Mouse (Mus musculus): ENCODE measurements around the gene Cd302.

Cd302 gene

DNA sequence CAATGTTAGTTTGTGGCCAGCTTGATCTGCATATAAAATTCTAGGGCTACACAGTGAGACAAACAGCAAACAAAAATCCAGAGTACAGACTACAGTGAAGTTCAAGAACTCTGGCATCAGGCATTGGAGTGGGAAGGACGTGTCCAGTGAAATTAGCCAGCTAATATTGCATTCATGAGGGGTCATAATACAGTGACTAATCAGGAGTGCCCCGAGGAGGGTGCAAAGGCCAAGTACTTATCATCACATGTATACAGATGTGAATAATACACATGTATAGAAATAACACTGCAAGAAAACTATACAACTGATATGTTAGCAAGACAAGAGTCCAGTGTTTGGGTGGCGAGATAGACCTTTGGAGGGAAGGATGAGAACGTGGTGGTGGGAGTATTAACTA, 31.5 kb downstream of the Cd302 start:
- DNase-seq = no peak

DNA sequence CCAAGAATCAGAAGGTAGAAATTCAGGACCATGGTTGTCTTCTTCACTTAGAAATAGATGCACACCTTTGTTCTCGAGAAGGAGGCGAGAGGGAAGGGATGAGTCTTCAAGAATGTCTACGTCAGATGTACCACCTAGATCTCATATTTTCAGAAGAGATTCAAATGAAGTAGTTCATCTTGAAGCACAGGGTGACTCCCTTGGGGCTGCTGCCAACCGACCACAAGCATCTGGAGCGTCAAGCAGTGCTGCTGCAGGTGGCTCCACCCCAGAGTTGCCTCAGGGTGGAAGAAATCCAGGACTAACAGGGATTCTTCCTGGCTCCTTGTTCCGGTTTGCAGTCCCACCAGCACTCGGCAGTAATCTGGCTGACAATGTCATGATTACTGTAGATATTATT, 49.8 kb downstream of the Cd302 start:
- no peak for DNase-seq

DNA sequence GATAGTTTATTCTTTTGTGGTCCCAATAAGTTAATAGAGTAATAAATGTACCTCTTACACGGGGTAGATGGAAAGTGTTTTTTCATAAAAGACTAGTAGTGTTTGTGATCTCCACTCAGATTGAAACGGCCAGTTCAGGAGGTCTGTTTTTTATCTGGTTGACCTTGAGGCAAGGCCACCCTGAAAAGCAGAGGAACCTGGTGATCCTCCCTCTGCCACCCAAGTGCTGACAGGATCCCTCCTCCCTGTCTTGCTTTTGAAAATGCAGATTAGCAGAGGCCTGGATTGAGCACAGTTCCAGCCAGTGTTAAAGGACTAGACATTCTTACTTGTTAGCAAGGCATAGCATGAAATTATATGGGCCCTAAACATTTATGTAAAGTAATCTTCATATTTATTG, 51.1 kb downstream of the Cd302 start:
- DNase-seq = no peak

DNA sequence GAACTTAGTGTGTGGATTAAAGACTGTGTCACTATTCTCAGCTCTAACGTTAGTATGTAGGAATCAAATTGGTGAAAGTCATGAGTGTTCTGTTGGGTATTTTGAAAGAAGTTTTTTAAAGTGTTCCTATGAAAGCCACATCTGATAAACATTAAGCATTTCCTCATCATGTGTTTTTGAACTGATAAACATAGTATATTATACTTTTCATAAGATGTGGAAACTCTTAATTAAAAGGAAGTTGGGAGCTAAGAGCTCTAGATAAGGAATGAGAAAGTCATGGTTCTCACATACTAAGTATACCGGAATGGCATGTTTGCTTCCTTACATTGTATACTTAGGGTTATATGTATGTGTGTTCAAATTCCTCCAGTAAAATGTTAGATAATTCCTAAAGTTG, 53.9 kb downstream of the Cd302 start:
- DNase-seq = no peak

DNA sequence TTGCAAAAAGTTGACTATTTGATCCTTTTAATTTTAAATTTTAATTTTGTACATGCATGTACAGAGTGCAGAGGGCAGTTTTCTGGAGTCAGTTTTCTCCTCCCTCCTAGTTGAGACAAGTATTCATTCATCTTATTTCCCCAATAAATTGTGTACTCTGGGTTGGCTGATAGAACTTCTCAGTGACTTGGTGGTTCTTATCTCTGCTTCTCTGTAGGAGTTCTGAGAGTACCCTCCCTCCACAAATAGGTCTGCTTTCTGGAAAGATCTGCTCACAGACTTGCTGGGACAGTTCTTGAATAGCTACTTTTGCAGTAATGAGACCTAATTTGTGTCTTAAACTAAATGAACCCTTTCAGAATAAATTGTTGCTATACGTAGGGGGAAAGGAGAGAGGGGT, 55.8 kb downstream of the Cd302 start:
- DNase-seq = no peak

DNA sequence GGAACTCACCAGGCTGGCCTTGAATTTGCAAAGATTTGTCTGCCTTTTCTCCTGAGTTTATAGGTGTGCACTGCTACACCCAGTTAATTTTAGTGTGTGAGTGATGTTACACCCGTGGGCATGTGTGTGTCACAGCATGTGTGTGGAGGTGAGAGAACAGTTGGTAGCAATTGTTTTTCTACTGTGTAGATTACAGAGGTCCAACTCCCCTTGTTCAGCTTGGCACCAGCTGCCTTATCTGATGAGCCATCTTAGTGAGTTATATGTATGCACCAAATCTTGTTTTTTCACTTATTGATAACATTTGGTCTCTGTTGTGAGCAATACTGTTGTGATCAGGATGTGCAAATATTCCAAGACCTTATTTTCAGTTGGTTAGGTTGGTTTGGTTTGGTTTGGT, 60.8 kb downstream of the Cd302 start:
- DNase-seq = no peak

DNA sequence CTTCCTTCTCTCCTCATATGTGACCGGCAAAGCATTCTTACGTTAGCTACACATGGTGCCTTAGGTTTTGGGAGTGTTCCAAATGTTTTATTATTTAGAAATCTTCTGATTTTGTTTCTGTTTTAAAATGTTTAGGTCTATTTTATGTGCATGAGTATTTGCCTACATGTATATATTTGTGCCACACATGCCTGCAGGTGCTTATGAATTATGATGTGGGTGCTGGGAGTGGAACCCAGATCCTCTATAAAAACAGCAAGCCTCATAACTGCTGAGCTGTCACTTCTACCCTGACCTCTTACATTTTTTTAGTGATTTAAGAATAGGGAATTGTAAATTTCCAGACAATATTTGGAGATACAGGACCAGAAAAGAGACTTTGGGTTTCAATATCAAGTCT, 62.3 kb downstream of the Cd302 start:
- no peak for DNase-seq

DNA sequence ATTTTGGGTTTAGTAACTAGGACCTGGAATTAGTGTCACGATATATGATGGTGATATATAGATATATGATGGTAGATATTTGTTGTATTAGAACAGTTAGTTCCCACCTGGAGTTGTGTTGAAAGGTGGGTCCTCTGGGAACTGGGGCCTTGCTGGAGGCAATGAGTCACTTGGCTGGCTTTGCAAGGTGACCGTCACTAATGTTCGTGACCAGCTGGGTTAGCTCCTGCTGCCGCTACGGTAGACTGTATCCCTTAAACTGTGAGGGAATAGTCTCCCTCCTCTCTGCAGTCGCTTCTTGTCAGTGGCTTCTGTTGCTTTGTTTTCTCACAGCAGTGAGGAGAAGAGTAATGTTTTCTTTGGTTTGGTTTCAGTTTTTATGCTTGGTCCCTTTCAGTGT, 63.1 kb downstream of the Cd302 start:
- DNase-seq = peak in 1 of 2 experiments; percentile 32

DNA sequence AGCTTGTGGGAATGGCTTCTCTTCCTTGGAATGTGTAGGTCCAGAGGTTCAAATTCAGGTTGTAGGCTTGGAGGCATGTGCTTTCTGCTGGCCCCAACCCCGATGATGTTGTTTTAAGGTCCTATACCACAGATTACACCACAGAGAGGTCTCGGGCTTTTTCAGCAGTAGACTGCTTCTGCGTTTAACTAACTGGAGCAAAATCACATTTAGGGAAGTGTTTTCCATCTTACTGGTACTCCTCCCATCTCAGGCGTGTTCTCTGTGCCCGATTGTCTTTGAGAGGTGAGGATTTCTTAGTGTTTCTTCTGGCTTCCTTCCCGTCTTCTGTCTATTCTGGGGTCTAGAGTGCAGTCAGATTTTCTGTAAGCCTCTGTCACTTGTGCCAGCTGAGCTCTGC, 66.7 kb downstream of the Cd302 start:
- DNase-seq = no peak

DNA sequence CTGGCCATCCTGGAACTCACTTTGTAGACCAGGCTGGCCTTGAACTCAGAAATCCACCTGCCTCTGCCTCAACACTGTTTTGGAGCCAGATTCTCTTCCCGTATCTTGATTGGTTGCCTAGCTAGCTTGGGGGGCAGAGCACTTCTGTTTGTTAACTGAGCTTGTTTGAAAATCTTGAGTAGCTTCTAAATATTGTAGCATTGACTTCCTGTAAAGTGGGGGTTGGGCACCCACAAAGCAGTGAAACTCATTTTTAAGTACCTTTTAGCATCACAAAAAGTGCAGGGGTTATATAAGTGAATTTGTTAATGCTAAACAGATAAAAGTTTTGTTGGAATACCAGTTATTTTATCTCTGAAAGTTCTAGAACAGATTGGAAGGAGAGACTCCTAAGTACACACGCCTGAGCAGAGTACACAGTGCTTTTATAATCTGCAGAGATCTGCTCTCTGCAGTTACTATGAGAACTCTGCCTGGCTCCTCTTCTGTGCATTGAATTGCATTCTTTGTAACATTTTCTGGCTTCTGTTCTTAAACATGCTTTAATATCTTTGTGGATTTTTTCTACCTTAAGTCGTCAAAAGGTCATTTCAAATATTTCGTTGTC, 67.6 kb downstream of the Cd302 start:
- DNase-seq = no peak

DNA sequence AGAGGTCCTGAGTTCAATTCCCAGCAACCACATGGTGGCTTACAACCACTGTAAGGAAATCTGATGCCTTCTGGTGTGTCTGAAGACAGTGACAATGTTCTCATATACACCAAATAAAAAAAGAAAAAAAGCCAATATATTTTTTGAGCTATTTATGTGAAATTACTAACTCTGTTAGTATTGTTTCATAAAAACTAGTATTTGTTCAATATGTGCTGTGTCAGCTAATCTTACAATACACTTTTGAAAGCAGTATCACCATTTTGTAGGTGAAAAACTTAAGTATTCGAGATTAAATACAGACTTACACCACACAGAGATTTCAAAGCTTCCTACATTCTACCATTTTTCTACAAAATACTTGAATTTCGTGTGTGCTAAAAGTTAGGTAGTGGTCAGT, 69.6 kb downstream of the Cd302 start:
- no peak for DNase-seq

DNA sequence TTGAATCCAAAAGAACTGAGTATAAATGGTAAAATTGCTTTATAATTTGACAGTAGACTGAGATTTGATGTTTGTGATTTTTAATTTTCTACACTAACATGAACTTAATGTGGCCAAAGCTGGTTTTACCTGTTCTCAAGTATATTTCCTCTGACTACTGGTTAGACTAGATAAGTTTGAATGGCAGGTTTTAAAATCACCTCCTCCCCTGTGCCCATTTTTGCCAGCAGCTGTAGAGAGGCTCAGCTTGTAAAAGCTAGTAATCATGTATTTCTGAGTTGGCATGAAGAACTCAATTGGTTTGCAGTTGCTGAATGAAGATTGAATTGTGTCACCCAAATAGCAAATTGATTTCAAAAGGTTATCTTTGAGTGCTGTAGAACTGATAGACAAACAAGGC, 71.8 kb downstream of the Cd302 start:
- no peak for DNase-seq

DNA sequence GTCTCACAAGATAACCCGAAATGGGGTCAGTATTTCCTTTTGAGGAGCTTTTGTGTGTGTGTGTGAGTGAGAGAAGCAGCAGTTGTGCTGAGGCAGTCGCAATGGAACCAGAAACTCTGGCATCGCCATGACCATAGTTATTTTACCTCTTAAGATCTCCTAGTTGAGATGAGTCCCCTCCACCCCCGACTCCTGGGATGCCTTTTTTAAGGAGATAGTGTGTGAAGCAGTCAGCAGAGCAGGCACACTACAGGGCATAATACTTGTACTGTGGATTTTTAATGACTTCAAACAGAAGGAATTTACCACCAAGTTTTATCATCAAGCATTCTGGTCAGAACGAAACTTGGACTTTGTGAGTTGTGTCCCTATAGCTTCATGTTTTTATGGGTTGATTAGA, 73.5 kb downstream of the Cd302 start:
- DNase-seq = no peak

DNA sequence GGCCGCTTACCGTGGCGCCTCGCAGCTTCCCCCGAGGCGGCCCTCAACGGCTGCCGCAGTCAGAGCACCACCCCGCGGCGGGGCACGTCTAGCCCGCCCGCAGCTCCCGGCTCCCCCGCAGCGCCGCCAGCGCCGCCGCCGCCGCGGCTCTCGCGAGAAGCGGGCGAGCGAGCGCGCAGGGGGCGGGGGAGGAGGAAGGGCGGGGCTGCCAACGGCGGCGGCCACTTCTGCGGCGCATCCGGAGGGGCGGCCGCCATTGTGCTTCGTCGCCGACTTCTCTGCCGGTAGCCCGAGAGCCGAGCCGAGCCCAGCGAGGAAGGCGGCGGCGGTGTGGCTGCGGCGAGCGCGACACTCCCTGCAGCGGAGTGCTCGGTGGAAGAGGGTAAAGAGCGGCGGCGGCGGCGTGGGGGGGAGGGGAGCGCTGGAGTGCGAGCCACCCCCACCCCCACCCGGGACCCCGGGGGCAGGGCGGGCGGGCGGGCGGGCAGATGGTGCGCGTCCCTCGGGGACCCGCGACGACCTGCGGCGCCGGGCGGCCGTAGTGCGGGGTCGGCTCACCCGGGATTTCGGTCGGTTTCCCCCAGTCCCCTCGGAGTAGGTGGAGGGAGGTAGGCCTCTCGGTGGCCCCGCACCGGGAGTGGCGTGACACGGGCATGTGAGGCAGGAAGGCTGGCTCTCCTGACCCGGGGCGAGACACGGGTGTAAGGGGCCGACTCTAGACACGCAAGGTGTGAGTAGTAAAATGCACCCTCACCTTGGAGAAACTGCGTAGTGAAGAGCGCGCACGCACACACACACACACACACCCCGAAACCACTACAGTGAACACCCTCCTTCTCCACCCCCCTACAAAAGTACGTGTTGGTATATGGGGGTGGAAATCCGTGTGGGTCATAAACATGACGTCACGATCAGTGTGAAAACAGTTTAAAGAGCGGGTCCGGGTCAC, 74.3 kb downstream of the Cd302 start, which contains the start of the genes Baz2b and March7:
Gene Baz2b, minus strand, starts transcription at position 137 of the 949 bp plus-strand sequence.
Gene March7, plus strand, starts transcription at position 185 of the 949 bp plus-strand sequence.
- peak; percentile 92 to 94 for DNase-seq

DNA sequence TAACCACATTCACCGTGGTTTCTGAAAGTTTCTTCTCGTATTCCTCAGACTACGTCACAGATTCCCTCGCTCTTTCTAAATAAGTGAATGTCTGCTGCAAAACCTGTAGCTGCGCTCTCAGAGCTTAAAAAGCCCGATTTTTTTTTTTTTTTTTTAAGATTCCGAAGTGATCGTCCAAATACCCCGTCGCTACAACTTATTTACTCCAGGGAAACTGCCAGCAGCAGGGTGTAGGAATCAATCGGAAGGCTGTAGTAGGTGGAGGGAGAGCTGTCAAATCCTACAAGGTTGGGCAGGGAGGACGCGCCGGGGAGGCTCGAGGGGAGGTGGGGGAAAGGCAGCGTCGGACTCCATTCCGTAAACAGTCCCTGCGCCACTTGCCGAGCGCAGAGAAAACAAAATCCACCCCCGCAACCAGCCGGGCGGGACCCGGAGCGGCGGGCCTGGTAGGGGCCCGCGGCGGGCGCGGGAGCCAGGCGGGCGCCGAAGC, 75.1 kb downstream of the Cd302 start:
- DNase-seq = peak; percentile 71 to 75

DNA sequence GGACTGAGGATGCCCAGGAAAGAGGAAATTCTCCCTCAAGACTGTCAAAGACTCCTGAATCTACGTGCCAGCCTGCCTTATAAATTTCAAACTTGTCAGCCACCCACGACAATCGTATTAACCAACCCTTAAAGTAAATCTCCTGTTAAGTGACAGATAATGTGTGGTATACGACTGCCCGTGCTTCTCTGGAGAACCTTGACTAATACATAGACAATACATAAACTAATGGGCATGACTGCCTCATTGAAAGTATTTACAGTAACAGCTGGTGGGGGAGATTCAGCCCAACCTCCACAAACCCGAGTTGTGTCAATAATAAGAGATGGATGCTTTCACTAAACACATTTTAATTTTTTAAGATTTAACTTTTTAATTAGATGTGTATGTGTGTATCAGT, 78.5 kb downstream of the Cd302 start:
- DNase-seq = no peak

DNA sequence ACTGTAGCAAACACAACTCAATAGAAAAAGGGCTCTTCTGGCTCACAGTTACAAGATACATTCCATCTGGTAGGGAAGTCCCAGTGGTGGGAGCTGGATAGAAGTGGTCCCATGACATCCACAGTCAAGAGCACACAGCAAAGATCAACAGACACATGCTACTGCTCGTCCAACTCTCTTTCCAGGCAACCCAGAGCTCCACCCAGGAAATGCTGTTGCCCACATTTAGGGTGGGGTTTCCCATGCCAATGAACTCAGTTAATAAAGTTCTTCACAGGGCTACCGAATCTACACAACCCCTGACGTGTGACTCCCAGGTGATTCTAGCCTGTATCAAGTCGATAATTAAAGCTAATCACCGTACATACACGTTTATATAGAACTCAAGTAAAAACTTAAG, 80.1 kb downstream of the Cd302 start:
- DNase-seq = no peak

DNA sequence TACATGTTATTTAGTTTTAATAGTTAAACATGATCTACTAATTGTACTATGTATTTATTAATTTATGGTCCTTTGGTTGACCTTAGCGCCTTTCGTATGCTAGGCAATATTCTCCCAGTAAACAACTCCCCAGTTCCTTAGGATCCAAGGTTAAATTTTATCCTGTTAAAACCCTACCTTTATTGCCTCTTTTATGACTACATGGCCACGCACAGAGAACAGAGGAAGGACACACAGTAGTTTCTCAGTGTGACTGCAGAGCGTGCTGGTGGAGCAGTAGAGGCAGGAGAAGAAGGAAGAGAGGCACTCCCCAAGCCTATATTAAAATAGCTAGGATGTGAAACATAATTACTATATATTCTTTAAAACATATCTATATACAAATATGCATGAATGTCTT, 80.6 kb downstream of the Cd302 start:
- no peak for DNase-seq

DNA sequence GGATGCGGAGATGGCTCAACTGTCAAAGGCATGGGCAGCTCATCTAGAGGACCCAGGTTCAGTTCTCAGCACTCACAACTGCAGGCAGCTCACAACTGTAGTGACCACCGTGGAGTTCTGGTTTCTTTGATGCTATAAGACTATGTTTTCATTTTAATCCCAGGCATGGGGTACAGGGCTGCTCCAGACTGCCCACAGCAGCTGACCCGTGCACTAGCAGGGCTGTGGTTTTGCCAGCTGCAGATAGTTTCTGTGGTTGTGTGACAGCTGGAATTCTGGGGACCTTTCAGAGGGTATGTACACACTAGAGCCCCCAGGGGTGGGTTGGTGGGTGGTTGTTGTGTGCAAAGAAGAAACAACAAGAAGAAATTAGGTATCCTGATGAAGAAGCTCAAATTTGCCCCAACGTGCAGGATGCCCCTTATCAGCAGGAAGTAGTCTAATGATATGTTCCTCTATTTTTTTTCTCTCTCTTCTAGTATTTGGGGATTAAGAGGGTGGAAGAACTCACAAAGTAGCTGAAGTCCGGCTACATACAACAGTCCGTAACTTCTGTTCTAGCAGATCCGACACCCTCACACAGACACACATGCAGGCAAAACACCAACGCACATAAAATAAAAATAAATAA, 81.3 kb downstream of the Cd302 start:
- DNase-seq = no peak

All from cerebellum, postnatal 14 days (tissue).